Mouse (Mus musculus): ENCODE measurements around the gene Zmym1.

GRCm38 (mm10) chr4:127091188-127091587, 30.2 kb upstream of the Zmym1 start:
- TF ChIP-seq EP300 (IDR thresholded peaks at IDR 0.05; ENCODE audit: low read depth in 1 of 2, low read length in 2 of 2) (no peak), CTCF (IDR thresholded peaks at IDR 0.05 in 2 of 3, conservative IDR thresholded peaks at IDR 0.05 in 1 of 3; ENCODE audit: control insufficient read depth in 1 of 3, insufficient read depth in 1 of 3, low read depth in 2 of 3, low read length in 3 of 3, poor library complexity in 1 of 3, severe bottlenecking in 1 of 3) (no peak), KAT2A (conservative IDR thresholded peaks at IDR 0.05; ENCODE audit: low read depth, low read length) (no peak)

Data from MEL (cell line).